Mouse (Mus musculus): ENCODE measurements around the gene Defb48. TPM values are rescaled to one million over a fixed set of nuclear protein-coding genes. Genes with fewer than 3 reads are reported as not detected.

Gene Defb48
- total RNA-seq, 2 experiments from 2014 or later = not detected

- DNase-seq (ENCODE audit: low spot score in 2 of 2) = no peak
Measured at GRCm38 (mm10) chr14:62935361-62935760, 48.9 kb downstream of the Defb48 start.

GRCm38 (mm10) chr14:62928101-62928541 is 56.2 kb downstream of the Defb48 start:
- no peak for DNase-seq (ENCODE audit: low spot score in 2 of 2)

Other genes starting within 250 kb of the Defb48 start
- gene Ints6, start 223.3 kb downstream of the Defb48 start, total RNA-seq (2021) = 10 to 100 TPM; 24.0 to 27.2 TPM
- gene Wdfy2, start 146.8 kb downstream of the Defb48 start, total RNA-seq (2021) = 10 to 100 TPM; 12.4 to 14.0 TPM
- gene Defb47, start 13.6 kb upstream of the Defb48 start, total RNA-seq (2021) = not detected
- gene Defb43, start 27.3 kb upstream of the Defb48 start, total RNA-seq (2021) = not detected
- gene Defb42, start 62.5 kb upstream of the Defb48 start, total RNA-seq (2021) = not detected
- not detected for gene Defb30, start 65.5 kb upstream of the Defb48 start, total RNA-seq (2021)